Mouse (Mus musculus) heart, embryonic 13.5 days (tissue): ENCODE measurements at regions not wholly inside any gene's neighbourhood (a gene's known extent, or its start where the extent isn't known, plus 50 kb on each side); places are given as distances from the start of the nearest gene placed in this dataset.

Experiments
- ATAC-seq: fragments of 200-750 bp; cut with Nextera tagmentation; 2 replicates; pipeline ENCODE4 v1.8.0; 2017; ENCODE audit warnings: moderate TSS enrichment; ENCODE audit not compliant: insufficient number of reproducible peaks, low FRiP score, low TSS enrichment; ENCODE audit errors: extremely low read depth
- H3K27ac ChIP-seq: fragments of 300-500 bp; sonication (generic); replicated peaks from 2 replicates; pipeline ENCODE4 v1.5.1; 2015; ENCODE audit warnings: moderate library complexity, mild to moderate bottlenecking, inconsistent platforms
- H3K27me3 ChIP-seq: fragments of 300-500 bp; sonication (generic); replicated peaks from 2 replicates; pipeline ENCODE4 v1.6.1; 2015; ENCODE audit warnings: mild to moderate bottlenecking, inconsistent platforms
- H3K36me3 ChIP-seq: fragments of 300-500 bp; sonication (generic); 2 replicates; pipeline ENCODE4 v1.6.1; 2015; ENCODE audit warnings: mild to moderate bottlenecking, inconsistent platforms
- H3K4me1 ChIP-seq: fragments of 300-500 bp; sonication (generic); 2 replicates; pipeline ENCODE4 v1.6.1; 2015; ENCODE audit warnings: inconsistent platforms
- H3K4me2 ChIP-seq: fragments of 300-500 bp; sonication (generic); 2 replicates; pipeline ENCODE4 v1.6.1; 2015; ENCODE audit warnings: inconsistent platforms, mild to moderate bottlenecking, moderate library complexity
- H3K4me3 ChIP-seq: fragments of 300-500 bp; sonication (generic); 2 replicates; pipeline ENCODE4 v1.5.1; 2015; ENCODE audit warnings: moderate library complexity, mild to moderate bottlenecking, inconsistent platforms
- H3K9ac ChIP-seq: fragments of 300-500 bp; sonication (generic); 2 replicates; pipeline ENCODE4 v1.6.1; 2015; ENCODE audit warnings: inconsistent platforms, mild to moderate bottlenecking, moderate library complexity
- H3K9me3 ChIP-seq: fragments of 300-500 bp; sonication (generic); 2 replicates; pipeline ENCODE4 v1.6.1; 2016; ENCODE audit warnings: inconsistent platforms
- WGBS: fragments of 180-500 bp; shearing (Covaris S2); methylation state at CpG from one replicate; pipeline ENCODE4 v1.1.7; 2015; ENCODE audit warnings: mixed read lengths; 5-methylcytosine and 5-hydroxymethylcytosine counted together

GRCm38 (mm10) chr10:92293261-92293660 is 429.0 kb downstream of the Nedd1 start:
- no peak for ATAC-seq
- H3K9me3 ChIP-seq: no peaks in the 10 kb centered on the region
- H3K27ac ChIP-seq: no peak overlapping the region
- WGBS: 58% methylated on average over 4 of the region's 4 CpGs
- no peak overlapping the region for H3K4me2 ChIP-seq
- H3K4me3 ChIP-seq: no peak overlapping the region
- H3K9ac ChIP-seq: no peak overlapping the region
- no peaks in the 10 kb centered on the region for H3K27me3 ChIP-seq
- no peaks in the 10 kb centered on the region for H3K4me1 ChIP-seq
- no peaks in the 10 kb centered on the region for H3K36me3 ChIP-seq

- Histone ChIP-seq H3K9ac (no peak overlapping the region), H3K4me2 (no peak overlapping the region), H3K9me3 (no peaks in the 10 kb centered on the region), H3K27me3 (no peaks in the 10 kb centered on the region), H3K36me3 (no peaks in the 10 kb centered on the region), H3K27ac (no peak overlapping the region), H3K4me3 (no peak overlapping the region), H3K4me1 (no peaks in the 10 kb centered on the region)
- ATAC-seq: no peak
- 44% methylated on average over 5 of the region's 5 CpGs for WGBS
Measured at GRCm38 (mm10) chr10:92289230-92289629, 433.0 kb downstream of the Nedd1 start.

- no peak overlapping the region for H3K27ac ChIP-seq
- H3K4me2 ChIP-seq: no peak overlapping the region
- ATAC-seq: no peak
- H3K4me1 ChIP-seq: no peaks in the 10 kb centered on the region
- no peak overlapping the region for H3K4me3 ChIP-seq
- H3K9me3 ChIP-seq: no peaks in the 10 kb centered on the region
- H3K9ac ChIP-seq: no peak overlapping the region
- WGBS: 59% methylated on average over 4 of the region's 4 CpGs
- H3K36me3 ChIP-seq: no peaks in the 10 kb centered on the region
- H3K27me3 ChIP-seq: no peaks in the 10 kb centered on the region
Measured at GRCm38 (mm10) chr10:92284231-92284630, 438.0 kb downstream of the Nedd1 start.

- Histone ChIP-seq H3K4me3 (no peak overlapping the region), H3K4me1 (no peaks in the 10 kb centered on the region), H3K27me3 (no peaks in the 10 kb centered on the region), H3K27ac (no peak overlapping the region), H3K36me3 (no peaks in the 10 kb centered on the region), H3K9me3 (no peaks in the 10 kb centered on the region), H3K4me2 (no peak overlapping the region), H3K9ac (no peak overlapping the region)
- 40% methylated on average over 2 of the region's 2 CpGs for WGBS
- ATAC-seq: no peak
Measured at GRCm38 (mm10) chr10:92277981-92278380, 444.2 kb downstream of the Nedd1 start.

- 63% methylated on average over 3 of the region's 3 CpGs for WGBS
Measured at GRCm38 (mm10) chr10:92257815-92258214, 464.4 kb downstream of the Nedd1 start.

GRCm38 (mm10) chr10:92248648-92249047 is 473.6 kb downstream of the Nedd1 start:
- WGBS: 73% methylated on average over 3 of the region's 3 CpGs
- Histone ChIP-seq H3K9ac (no peak overlapping the region), H3K27ac (no peak overlapping the region), H3K4me1 (peaks cover 7% of the 10 kb centered on the region; the same call in 1 of the 2 replicates), H3K9me3 (no peaks in the 10 kb centered on the region), H3K4me3 (no peak overlapping the region), H3K36me3 (no peaks in the 10 kb centered on the region), H3K4me2 (no peak overlapping the region), H3K27me3 (no peaks in the 10 kb centered on the region)
- no peak for ATAC-seq

More at GRCm38 (mm10) chr10:92257815-92258214, 464.4 kb downstream of the Nedd1 start:
- ATAC-seq: no peak
- Histone ChIP-seq H3K4me2 (no peak overlapping the region), H3K4me1 (no peaks in the 10 kb centered on the region), H3K4me3 (no peak overlapping the region), H3K27me3 (no peaks in the 10 kb centered on the region), H3K36me3 (no peaks in the 10 kb centered on the region), H3K27ac (no peak overlapping the region), H3K9me3 (no peaks in the 10 kb centered on the region), H3K9ac (no peak overlapping the region)

GRCm38 (mm10) chr10:92247449-92247805 is 474.8 kb downstream of the Nedd1 start:
- no peak overlapping the region for H3K27ac ChIP-seq
- H3K9me3 ChIP-seq: no peaks in the 10 kb centered on the region
- H3K4me1 ChIP-seq: peaks cover 7% of the 10 kb centered on the region; the same call in 1 of the 2 replicates
- no peak overlapping the region for H3K4me3 ChIP-seq
- WGBS: 30% methylated on average over 5 of the region's 5 CpGs
- H3K36me3 ChIP-seq: no peaks in the 10 kb centered on the region
- no peak overlapping the region for H3K4me2 ChIP-seq
- H3K27me3 ChIP-seq: no peaks in the 10 kb centered on the region
- no peak overlapping the region for H3K9ac ChIP-seq
- ATAC-seq: no peak

GRCm38 (mm10) chr10:92246785-92247448 is 475.3 kb downstream of the Nedd1 start:
- 36% methylated on average over 7 of the region's 7 CpGs for WGBS
- no peak for ATAC-seq
- H3K36me3 ChIP-seq: no peaks in the 10 kb centered on the region
- no peak overlapping the region for H3K27ac ChIP-seq
- no peaks in the 10 kb centered on the region for H3K27me3 ChIP-seq
- H3K9ac ChIP-seq: no peak overlapping the region
- H3K4me3 ChIP-seq: no peak overlapping the region
- peaks cover 7% of the 10 kb centered on the region; the same call in 1 of the 2 replicates for H3K4me1 ChIP-seq
- H3K9me3 ChIP-seq: no peaks in the 10 kb centered on the region
- no peak overlapping the region for H3K4me2 ChIP-seq

GRCm38 (mm10) chr10:92242714-92243440 is 479.3 kb downstream of the Nedd1 start:
- no peak for ATAC-seq
- no peak overlapping the region for H3K4me2 ChIP-seq

GRCm38 (mm10) chr10:92237881-92238280 is 484.3 kb downstream of the Nedd1 start:
- Histone ChIP-seq H3K4me3 (no peak overlapping the region), H3K36me3 (no peaks in the 10 kb centered on the region), H3K4me1 (no peaks in the 10 kb centered on the region), H3K9me3 (no peaks in the 10 kb centered on the region), H3K27me3 (no peaks in the 10 kb centered on the region), H3K4me2 (no peak overlapping the region), H3K27ac (no peak overlapping the region), H3K9ac (no peak overlapping the region)
- WGBS: 56% methylated on average over 5 of the region's 5 CpGs
- ATAC-seq: no peak

More at GRCm38 (mm10) chr10:92242714-92243440, 479.3 kb downstream of the Nedd1 start:
- Histone ChIP-seq H3K36me3 (no peaks in the 10 kb centered on the region), H3K27me3 (no peaks in the 10 kb centered on the region), H3K4me3 (no peak overlapping the region), H3K9ac (no peak overlapping the region), H3K9me3 (no peaks in the 10 kb centered on the region), H3K27ac (no peak overlapping the region), H3K4me1 (peaks cover 7% of the 10 kb centered on the region; the same call in 1 of the 2 replicates)
- 69% methylated on average over 11 of the region's 11 CpGs for WGBS

GRCm38 (mm10) chr10:92232081-92232480 is 490.1 kb downstream of the Nedd1 start:
- Histone ChIP-seq H3K27ac (no peak overlapping the region), H3K27me3 (no peaks in the 10 kb centered on the region), H3K9me3 (no peaks in the 10 kb centered on the region), H3K36me3 (no peaks in the 10 kb centered on the region), H3K4me1 (no peaks in the 10 kb centered on the region), H3K4me3 (no peak overlapping the region), H3K9ac (no peak overlapping the region), H3K4me2 (no peak overlapping the region)
- 36% methylated on average over 2 of the region's 2 CpGs for WGBS
- no peak for ATAC-seq

GRCm38 (mm10) chr10:92225818-92226217 is 496.4 kb downstream of the Nedd1 start:
- Histone ChIP-seq H3K27ac (no peak overlapping the region), H3K4me2 (no peak overlapping the region), H3K36me3 (no peaks in the 10 kb centered on the region), H3K9ac (no peak overlapping the region), H3K27me3 (no peaks in the 10 kb centered on the region), H3K9me3 (no peaks in the 10 kb centered on the region), H3K4me1 (no peaks in the 10 kb centered on the region), H3K4me3 (no peak overlapping the region)
- WGBS: 69% methylated on average over 4 of the region's 4 CpGs
- ATAC-seq: no peak
